Mouse (Mus musculus): Measurements from ENCODE around the gene Cdc14a.

Gene Cdc14a

GRCm38 (mm10) chr3:116236856-116237255, 187.0 kb downstream of the Cdc14a start:
- H3K9me3 ChIP-seq (ENCODE audit: low read length): no peaks in the 10 kb centered on the region
- H3K27me3 ChIP-seq (ENCODE audit: insufficient read depth, low read length): peaks cover 6% of the 10 kb centered on the region
- H3K36me3 ChIP-seq (ENCODE audit: insufficient read depth, low read length): no peaks in the 10 kb centered on the region
- no peak overlapping the region for H3K4me3 ChIP-seq (replicated peaks; ENCODE audit: low read length)
- H3K4me1 ChIP-seq (replicated peaks; ENCODE audit: low read depth, low read length): 0 out of 2 replicates have a peak, but pooled peaks cover 1% of the 10 kb centered on the region
- TF ChIP-seq NANOG (IDR thresholded peaks at IDR 0.05; ENCODE audit: borderline replicate concordance, low read length): no peak
- TF ChIP-seq POU5F1 (IDR thresholded peaks at IDR 0.05; ENCODE audit: borderline replicate concordance, low read length): no peak
- no peak for TF ChIP-seq CTCF (conservative IDR thresholded peaks at IDR 0.05; ENCODE audit: low read length)

GRCm38 (mm10) chr3:116233515-116233914, 190.3 kb downstream of the Cdc14a start:
- Histone ChIP-seq H3K4me1 (replicated peaks; ENCODE audit: low read depth, low read length) (0 out of 2 replicates have a peak, but pooled peaks cover 2% of the 10 kb centered on the region), H3K27me3 (ENCODE audit: insufficient read depth, low read length) (no peaks in the 10 kb centered on the region)

GRCm38 (mm10) chr3:116232763-116233162, 191.1 kb downstream of the Cdc14a start:
- no peaks in the 10 kb centered on the region for H3K36me3 ChIP-seq (ENCODE audit: insufficient read depth, low read length)
- peaks cover 5% of the 10 kb centered on the region; the same call in 1 of the 2 replicates for H3K9me3 ChIP-seq (ENCODE audit: low read length)
- no peak overlapping the region for H3K4me3 ChIP-seq (replicated peaks; ENCODE audit: low read length)
- H3K4me1 ChIP-seq (replicated peaks; ENCODE audit: low read depth, low read length): 0 out of 2 replicates have a peak, but pooled peaks cover 2% of the 10 kb centered on the region
- H3K27me3 ChIP-seq (ENCODE audit: insufficient read depth, low read length): no peaks in the 10 kb centered on the region
- no peak for TF ChIP-seq NANOG (IDR thresholded peaks at IDR 0.05; ENCODE audit: borderline replicate concordance, low read length)
- no peak for TF ChIP-seq CTCF (conservative IDR thresholded peaks at IDR 0.05; ENCODE audit: low read length)
- no peak for TF ChIP-seq POU5F1 (IDR thresholded peaks at IDR 0.05; ENCODE audit: borderline replicate concordance, low read length)

More at GRCm38 (mm10) chr3:116233515-116233914, 190.3 kb downstream of the Cdc14a start:
- no peak overlapping the region for H3K4me3 ChIP-seq (replicated peaks; ENCODE audit: low read length)
- H3K36me3 ChIP-seq (ENCODE audit: insufficient read depth, low read length): no peaks in the 10 kb centered on the region
- TF ChIP-seq NANOG (IDR thresholded peaks at IDR 0.05; ENCODE audit: borderline replicate concordance, low read length) (no peak), CTCF (conservative IDR thresholded peaks at IDR 0.05; ENCODE audit: low read length) (no peak), POU5F1 (IDR thresholded peaks at IDR 0.05; ENCODE audit: borderline replicate concordance, low read length) (no peak)
- H3K9me3 ChIP-seq (ENCODE audit: low read length): peaks cover 5% of the 10 kb centered on the region; the same call in 1 of the 2 replicates

GRCm38 (mm10) chr3:116229336-116229735, 194.5 kb downstream of the Cdc14a start:
- Histone ChIP-seq H3K4me3 (replicated peaks; ENCODE audit: low read length) (no peak overlapping the region), H3K9me3 (ENCODE audit: low read length) (peaks cover 5% of the 10 kb centered on the region; the same call in 1 of the 2 replicates), H3K27me3 (ENCODE audit: insufficient read depth, low read length) (no peaks in the 10 kb centered on the region), H3K4me1 (replicated peaks; ENCODE audit: low read depth, low read length) (0 out of 2 replicates have a peak, but pooled peaks cover 2% of the 10 kb centered on the region), H3K36me3 (ENCODE audit: insufficient read depth, low read length) (no peaks in the 10 kb centered on the region)
- TF ChIP-seq NANOG (IDR thresholded peaks at IDR 0.05; ENCODE audit: borderline replicate concordance, low read length): no peak
- no peak for TF ChIP-seq POU5F1 (IDR thresholded peaks at IDR 0.05; ENCODE audit: borderline replicate concordance, low read length)
- TF ChIP-seq CTCF (conservative IDR thresholded peaks at IDR 0.05; ENCODE audit: low read length): no peak

DNA sequence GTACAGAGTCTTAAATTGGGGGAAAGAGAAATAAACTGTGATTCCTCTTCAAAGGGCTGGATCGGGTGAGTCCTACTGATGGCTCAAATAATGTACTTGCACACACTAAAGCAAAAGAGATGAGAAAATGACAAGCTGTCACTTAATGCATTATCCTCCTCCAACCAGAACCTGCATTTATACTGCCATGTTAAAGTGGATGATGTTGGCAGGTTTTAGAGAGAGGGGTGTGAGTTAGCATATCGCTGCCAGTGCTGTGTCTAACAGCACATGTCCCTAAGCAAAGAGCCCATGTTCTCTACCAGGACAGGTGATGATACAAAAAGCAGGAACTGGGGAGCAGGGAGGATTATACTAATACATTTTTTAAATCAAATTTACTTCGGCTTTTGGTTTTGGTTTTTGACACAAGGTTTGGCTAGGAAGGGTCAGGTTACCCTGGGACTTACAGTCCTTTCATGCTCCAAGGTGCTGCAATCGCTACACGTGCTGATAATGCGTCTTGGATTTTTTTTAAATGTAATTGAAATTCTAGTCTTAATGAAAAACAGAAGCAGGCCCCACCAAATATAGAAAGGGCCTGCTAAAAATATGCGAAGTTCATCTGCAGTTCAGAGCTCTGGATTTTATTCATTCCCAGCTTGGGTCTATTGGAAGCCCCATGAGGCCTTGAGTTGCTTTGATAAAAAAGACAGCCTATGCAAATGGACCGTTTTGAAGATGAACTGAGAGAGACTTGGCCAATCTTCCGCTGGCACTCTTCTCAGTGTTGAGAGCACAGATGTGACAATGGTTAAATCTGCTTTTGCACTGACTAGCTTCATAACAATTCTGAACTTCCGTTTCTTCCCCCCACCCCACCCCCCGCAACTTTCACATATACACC, 195.2 kb downstream of the Cdc14a start:
- peaks cover 5% of the 10 kb centered on the region; the same call in 1 of the 2 replicates for H3K9me3 ChIP-seq (ENCODE audit: low read length)
- TF ChIP-seq POU5F1 (IDR thresholded peaks at IDR 0.05; ENCODE audit: borderline replicate concordance, low read length) (no peak), CTCF (conservative IDR thresholded peaks at IDR 0.05; ENCODE audit: low read length) (no peak), NANOG (IDR thresholded peaks at IDR 0.05; ENCODE audit: borderline replicate concordance, low read length) (no peak)
- 0 out of 2 replicates have a peak, but pooled peaks cover 2% of the 10 kb centered on the region for H3K4me1 ChIP-seq (replicated peaks; ENCODE audit: low read depth, low read length)
- H3K27me3 ChIP-seq (ENCODE audit: insufficient read depth, low read length): 0 out of 2 replicates have a peak, but pooled peaks cover under 1% of the 10 kb centered on the region
- no peak overlapping the region for H3K4me3 ChIP-seq (replicated peaks; ENCODE audit: low read length)
- no peaks in the 10 kb centered on the region for H3K36me3 ChIP-seq (ENCODE audit: insufficient read depth, low read length)

DNA sequence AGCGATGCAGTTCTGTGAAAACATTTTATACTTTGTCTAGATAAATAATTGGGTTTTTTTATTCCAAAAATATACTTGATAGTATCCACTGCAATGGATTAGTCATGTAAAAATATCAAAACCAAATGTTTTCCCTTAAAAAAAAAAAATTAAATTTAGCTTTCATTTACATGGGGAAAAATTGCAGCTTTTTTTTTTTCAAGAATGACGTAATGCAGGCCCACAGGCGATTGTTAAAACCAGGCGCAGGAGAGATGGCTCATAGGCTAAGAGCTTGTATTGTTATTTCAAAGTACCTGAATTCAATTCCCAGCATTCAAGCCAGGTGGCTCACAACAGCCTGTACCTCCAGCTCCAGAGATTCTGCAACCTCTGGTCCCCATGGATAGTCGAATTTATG, 196.4 kb downstream of the Cdc14a start:
- no peak for TF ChIP-seq POU5F1 (IDR thresholded peaks at IDR 0.05; ENCODE audit: borderline replicate concordance, low read length)
- no peak for TF ChIP-seq CTCF (conservative IDR thresholded peaks at IDR 0.05; ENCODE audit: low read length)
- no peak for TF ChIP-seq NANOG (IDR thresholded peaks at IDR 0.05; ENCODE audit: borderline replicate concordance, low read length)
- no peak overlapping the region for H3K4me3 ChIP-seq (replicated peaks; ENCODE audit: low read length)
- H3K27me3 ChIP-seq (ENCODE audit: insufficient read depth, low read length): 0 out of 2 replicates have a peak, but pooled peaks cover 2% of the 10 kb centered on the region
- H3K9me3 ChIP-seq (ENCODE audit: low read length): peaks cover 5% of the 10 kb centered on the region; the same call in 1 of the 2 replicates
- no peaks in the 10 kb centered on the region for H3K36me3 ChIP-seq (ENCODE audit: insufficient read depth, low read length)
- peaks cover 10% of the 10 kb centered on the region for H3K4me1 ChIP-seq (replicated peaks; ENCODE audit: low read depth, low read length)

GRCm38 (mm10) chr3:116226915-116227314, 196.9 kb downstream of the Cdc14a start:
- no peak for TF ChIP-seq CTCF (conservative IDR thresholded peaks at IDR 0.05; ENCODE audit: low read length)
- TF ChIP-seq POU5F1 (IDR thresholded peaks at IDR 0.05; ENCODE audit: borderline replicate concordance, low read length): no peak
- no peak for TF ChIP-seq NANOG (IDR thresholded peaks at IDR 0.05; ENCODE audit: borderline replicate concordance, low read length)
- Histone ChIP-seq H3K36me3 (ENCODE audit: insufficient read depth, low read length) (no peaks in the 10 kb centered on the region), H3K9me3 (ENCODE audit: low read length) (peaks cover 5% of the 10 kb centered on the region; the same call in 1 of the 2 replicates)

More at GRCm38 (mm10) chr3:116226915-116227314, 196.9 kb downstream of the Cdc14a start:
- no peak overlapping the region for H3K4me3 ChIP-seq (replicated peaks; ENCODE audit: low read length)
- peaks cover 14% of the 10 kb centered on the region for H3K4me1 ChIP-seq (replicated peaks; ENCODE audit: low read depth, low read length)
- H3K27me3 ChIP-seq (ENCODE audit: insufficient read depth, low read length): 0 out of 2 replicates have a peak, but pooled peaks cover 2% of the 10 kb centered on the region

Data from E14TG2a.4 (cell line).